Mouse (Mus musculus): ENCODE results near the gene Scn4a. TPM values are rescaled to one million over a fixed set of nuclear protein-coding genes. Genes with fewer than 3 reads are reported as not detected.
"Not testable (repeated sequence)": the region's sequence is repeated elsewhere in the genome, so short reads cannot be mapped to it uniquely, and the experiment has no call there.

Scn4a gene
- polyA plus RNA-seq (2012; rRNA removed) (2.0 and 2.5 TPM in 2 replicates), polyA plus RNA-seq (2014; fragmentation: Nextera tagmentation; extraction: Ambion mirVana) (0.15 and 0.30 TPM in 2 replicates)

DNA sequence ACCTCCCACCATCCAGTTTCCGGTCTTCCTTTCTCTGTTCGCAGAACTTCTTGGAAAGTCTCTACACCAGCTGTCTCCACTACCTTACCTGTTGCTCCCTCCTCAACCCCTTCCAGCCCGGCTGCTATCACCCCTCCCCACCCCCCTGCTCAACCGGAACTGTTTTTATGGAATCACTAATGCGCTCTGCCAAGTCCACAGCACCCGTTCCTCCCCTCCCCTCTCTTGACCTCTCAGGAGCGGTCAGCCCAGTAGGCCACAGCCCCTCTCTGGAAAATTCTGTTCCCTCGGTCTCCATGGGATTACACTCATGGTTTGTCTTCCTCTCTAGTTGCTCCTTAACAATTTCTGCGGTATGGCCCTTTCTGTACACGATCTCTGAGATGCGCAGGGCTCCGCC lies at the start of gene Scn4a:
Scn4a (minus strand) TSS at position 101 of the 400 bp plus-strand sequence.
- Histone ChIP-seq H3K4me3 (replicated peaks; ENCODE audit: low read length) (no peak within 1 kb of the TSS), H3K36me3 (ENCODE audit: control insufficient read depth, insufficient read depth, low read length) (no peaks in the 10 kb centered on the region), H3K27me3 (ENCODE audit: control insufficient read depth, insufficient read depth, low read length) (no peaks in the 10 kb centered on the region), H3K9ac (ENCODE audit: low read depth, low read length, severe bottlenecking) (no peak within 1 kb of the TSS), H3K27ac (replicated peaks; ENCODE audit: low read depth, low read length) (no peak within 1 kb of the TSS), H3K9me3 (ENCODE audit: control insufficient read depth, low read length) (no peaks in the 10 kb centered on the region), H3K4me1 (ENCODE audit: control insufficient read depth, insufficient read depth, low read length) (no peaks in the 10 kb centered on the region), H3K4me2 (replicated peaks; ENCODE audit: low read depth, low read length, severe bottlenecking) (no peak within 1 kb of the TSS)
- WGBS: 84% methylated on average over 12 of the region's 12 CpGs
- ATAC-seq (ENCODE audit: low FRiP score, low read depth) (no peak), DNase-seq (ENCODE audit: low spot score) (no peak)
- TF ChIP-seq POLR2A (IDR thresholded peaks at IDR 0.05; ENCODE audit: borderline replicate concordance, extremely low read depth, insufficient read depth, insufficient read length): no peak

DNA sequence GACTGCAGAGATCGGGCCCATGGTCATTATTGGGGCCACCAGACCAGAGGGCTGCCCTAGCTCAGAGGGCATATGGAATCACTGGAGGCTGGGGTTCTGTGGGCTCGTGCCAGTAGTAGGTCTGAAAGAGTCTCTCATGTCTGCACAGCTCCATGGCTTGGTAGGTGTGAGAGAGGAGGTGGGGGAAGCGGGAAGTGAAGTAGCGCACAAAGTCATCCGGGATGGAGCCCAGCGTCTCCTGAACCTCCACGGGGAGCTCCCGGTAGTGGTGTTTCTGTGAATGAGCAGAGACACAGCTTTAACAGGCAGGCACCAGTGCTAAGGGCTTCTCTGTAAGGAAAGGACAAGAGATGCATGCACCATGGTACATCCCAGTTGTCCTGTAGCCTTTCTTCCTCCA lies 45.4 kb upstream of the Scn4a start:
- Histone ChIP-seq H3K27ac (replicated peaks; ENCODE audit: low read depth, low read length) (no peak overlapping the region), H3K9me3 (ENCODE audit: control insufficient read depth, low read length) (no peaks in the 10 kb centered on the region), H3K4me2 (replicated peaks; ENCODE audit: low read depth, low read length, severe bottlenecking) (no peak overlapping the region), H3K36me3 (ENCODE audit: control insufficient read depth, insufficient read depth, low read length) (peaks cover 46% of the 10 kb centered on the region), H3K4me3 (replicated peaks; ENCODE audit: low read length) (no peak overlapping the region), H3K27me3 (ENCODE audit: control insufficient read depth, insufficient read depth, low read length) (no peaks in the 10 kb centered on the region), H3K9ac (ENCODE audit: low read depth, low read length, severe bottlenecking) (no peak overlapping the region), H3K4me1 (ENCODE audit: control insufficient read depth, insufficient read depth, low read length) (no peaks in the 10 kb centered on the region)
- TF ChIP-seq POLR2A (IDR thresholded peaks at IDR 0.05; ENCODE audit: borderline replicate concordance, extremely low read depth, insufficient read depth, insufficient read length): no peak
- ATAC-seq (ENCODE audit: low FRiP score, low read depth) (no peak), DNase-seq (ENCODE audit: low spot score) (no peak)
- 94% methylated on average over 8 of the region's 8 CpGs for WGBS

GRCm38 (mm10) chr11:106397656-106398055 lies 44.6 kb upstream of the Scn4a start:
- WGBS: 75% methylated on average over 3 of the region's 3 CpGs
- TF ChIP-seq POLR2A (IDR thresholded peaks at IDR 0.05; ENCODE audit: borderline replicate concordance, extremely low read depth, insufficient read depth, insufficient read length): no peak
- H3K9me3 ChIP-seq (ENCODE audit: control insufficient read depth, low read length): no peaks in the 10 kb centered on the region
- H3K36me3 ChIP-seq (ENCODE audit: control insufficient read depth, insufficient read depth, low read length): peaks cover 38% of the 10 kb centered on the region
- ATAC-seq (ENCODE audit: low FRiP score, low read depth): no peak
- no peak overlapping the region for H3K4me2 ChIP-seq (replicated peaks; ENCODE audit: low read depth, low read length, severe bottlenecking)
- H3K9ac ChIP-seq (ENCODE audit: low read depth, low read length, severe bottlenecking): no peak overlapping the region
- DNase-seq (ENCODE audit: low spot score): no peak
- H3K27ac ChIP-seq (replicated peaks; ENCODE audit: low read depth, low read length): no peak overlapping the region
- H3K27me3 ChIP-seq (ENCODE audit: control insufficient read depth, insufficient read depth, low read length): no peaks in the 10 kb centered on the region
- no peak overlapping the region for H3K4me3 ChIP-seq (replicated peaks; ENCODE audit: low read length)
- H3K4me1 ChIP-seq (ENCODE audit: control insufficient read depth, insufficient read depth, low read length): no peaks in the 10 kb centered on the region

- H3K36me3 ChIP-seq (ENCODE audit: control insufficient read depth, insufficient read depth, low read length): peaks cover 19% of the 10 kb centered on the region
- H3K27me3 ChIP-seq (ENCODE audit: control insufficient read depth, insufficient read depth, low read length); H3K27ac ChIP-seq (replicated peaks; ENCODE audit: low read depth, low read length); H3K9me3 ChIP-seq (ENCODE audit: control insufficient read depth, low read length); H3K4me3 ChIP-seq (replicated peaks; ENCODE audit: low read length); H3K4me1 ChIP-seq (ENCODE audit: control insufficient read depth, insufficient read depth, low read length); DNase-seq (ENCODE audit: low spot score); ATAC-seq (ENCODE audit: low FRiP score, low read depth); H3K9ac ChIP-seq (ENCODE audit: low read depth, low read length, severe bottlenecking); H3K4me2 ChIP-seq (replicated peaks; ENCODE audit: low read depth, low read length, severe bottlenecking): not testable (repeated sequence)
- WGBS: 91% methylated on average over 2 of the region's 2 CpGs
These were observed 41.0 kb upstream of the Scn4a start for GRCm38 (mm10) chr11:106394055-106394454.

DNA sequence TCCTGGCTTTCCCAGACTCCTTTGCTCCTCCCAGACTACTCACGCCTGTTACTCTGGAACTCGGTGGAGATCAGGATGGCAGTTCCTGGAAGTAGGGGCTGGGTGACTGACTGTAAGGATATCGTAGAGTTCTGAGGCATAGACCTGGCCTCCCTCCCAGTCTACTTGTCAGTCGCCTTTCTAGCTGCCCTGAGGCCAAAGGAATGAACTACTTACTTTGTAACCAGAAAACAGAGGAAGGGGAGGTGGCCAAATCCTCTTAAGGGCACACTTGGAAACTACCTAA lies 40.2 kb upstream of the Scn4a start:
- 45% methylated on average over 4 of the region's 4 CpGs for WGBS
- no peak overlapping the region for H3K27ac ChIP-seq (replicated peaks; ENCODE audit: low read depth, low read length)
- H3K4me3 ChIP-seq (replicated peaks; ENCODE audit: low read length): no peak overlapping the region
- no peaks in the 10 kb centered on the region for H3K27me3 ChIP-seq (ENCODE audit: control insufficient read depth, insufficient read depth, low read length)
- H3K4me1 ChIP-seq (ENCODE audit: control insufficient read depth, insufficient read depth, low read length): peaks cover 8% of the 10 kb centered on the region; the same call in 1 of the 2 replicates
- no peaks in the 10 kb centered on the region for H3K9me3 ChIP-seq (ENCODE audit: control insufficient read depth, low read length)
- TF ChIP-seq POLR2A (IDR thresholded peaks at IDR 0.05; ENCODE audit: borderline replicate concordance, extremely low read depth, insufficient read depth, insufficient read length): no peak
- DNase-seq (ENCODE audit: low spot score) (no peak), ATAC-seq (ENCODE audit: low FRiP score, low read depth) (no peak)
- H3K9ac ChIP-seq (ENCODE audit: low read depth, low read length, severe bottlenecking): no peak overlapping the region
- H3K4me2 ChIP-seq (replicated peaks; ENCODE audit: low read depth, low read length, severe bottlenecking): no peak overlapping the region
- H3K36me3 ChIP-seq (ENCODE audit: control insufficient read depth, insufficient read depth, low read length): peaks cover 12% of the 10 kb centered on the region
